Mouse (Mus musculus): ENCODE data around the gene Tarbp2. TPM values are rescaled to one million over a fixed set of nuclear protein-coding genes. Genes with fewer than 3 reads are reported as not detected.

Tarbp2 gene
- total RNA-seq, 2 experiments from 2014 or later, result 54.7 to 56.9 TPM

DNA sequence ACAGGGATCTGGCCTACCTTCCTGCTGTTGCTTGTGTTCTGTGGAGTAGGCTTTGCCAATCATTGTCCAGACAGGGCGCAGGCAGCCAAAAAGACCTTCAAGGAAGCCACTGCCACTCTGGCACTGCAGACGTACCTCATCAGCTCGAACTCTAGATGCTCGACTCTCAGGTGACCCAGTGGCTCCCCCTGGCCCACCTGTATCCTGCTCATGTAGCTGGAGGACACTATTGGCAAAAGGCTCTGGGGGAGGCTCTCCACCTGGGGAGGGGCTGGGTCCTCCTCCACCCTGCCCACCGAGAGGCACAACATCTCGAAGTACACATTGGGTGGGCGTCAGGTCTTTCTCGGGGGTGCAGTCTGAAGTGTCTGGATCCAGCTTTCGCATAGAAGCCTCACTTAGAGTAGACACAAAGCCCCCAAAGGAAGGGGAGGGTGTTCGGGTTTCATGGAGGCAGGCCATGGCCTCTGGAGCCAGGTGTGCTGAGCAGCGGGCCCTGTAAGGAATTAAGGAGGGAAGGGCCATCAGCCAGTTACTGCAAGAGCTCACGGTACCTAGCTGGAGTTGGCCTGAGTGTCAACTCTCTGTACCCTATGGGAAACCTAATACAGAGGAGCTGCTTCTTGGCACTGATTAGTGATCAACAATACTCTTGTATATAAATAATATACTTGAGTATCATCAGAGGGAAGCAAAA, 12.8 kb upstream of the Tarbp2 start:
- no peak for DNase-seq (ENCODE audit: low spot score in 2 of 2)

DNA sequence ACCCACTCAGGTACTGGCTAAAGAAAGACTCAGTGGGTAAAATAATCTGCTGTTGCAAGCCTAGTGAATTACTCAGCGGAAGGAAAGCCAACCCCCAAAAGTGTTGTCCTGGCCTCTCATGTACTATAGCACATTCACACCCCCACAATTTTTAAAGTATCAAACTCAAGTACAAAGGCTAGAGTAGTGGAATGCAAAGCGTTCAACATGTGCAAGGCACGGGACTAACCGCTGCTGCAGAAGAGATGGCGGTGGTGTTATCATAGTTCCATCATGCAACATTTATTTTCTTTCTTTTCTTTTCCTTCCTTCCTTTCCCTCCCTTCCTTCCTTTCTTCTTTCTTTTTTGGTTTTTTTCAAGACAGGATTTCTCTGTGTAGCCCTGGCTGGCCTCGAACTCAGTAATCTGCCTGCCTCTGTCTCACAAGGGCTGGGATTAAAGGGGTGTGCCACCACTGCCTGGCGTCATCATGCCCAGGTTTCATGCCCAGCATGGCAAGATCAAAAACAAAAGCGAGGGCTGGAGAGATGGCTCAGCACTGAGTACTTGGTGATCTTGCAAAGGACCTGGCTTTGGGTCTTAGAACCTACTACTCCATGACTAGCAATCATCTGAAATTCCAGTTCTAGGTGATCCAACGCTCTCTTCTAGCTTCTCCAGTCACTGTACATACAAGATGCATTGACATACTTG, 12.1 kb upstream of the Tarbp2 start:
- DNase-seq (ENCODE audit: low spot score in 2 of 2), result no peak

DNA sequence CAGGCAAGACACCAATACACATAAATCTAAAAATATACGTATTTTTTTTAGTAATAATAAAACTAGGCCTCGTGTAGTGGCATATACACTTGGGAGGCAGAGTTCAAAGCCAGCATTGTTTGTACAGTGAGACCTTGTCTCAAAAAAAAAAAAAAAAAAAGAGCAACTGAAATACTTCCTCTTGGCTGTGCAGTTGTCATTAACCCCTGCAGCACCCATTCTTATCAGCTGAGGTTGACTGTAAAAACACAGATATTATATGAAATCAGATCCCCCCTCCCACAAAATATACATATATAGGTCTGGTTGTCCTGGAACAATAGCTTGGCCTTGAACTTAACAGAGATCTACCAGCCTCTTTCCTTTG, 11.5 kb upstream of the Tarbp2 start:
- DNase-seq (ENCODE audit: low spot score in 2 of 2), result no peak

DNA sequence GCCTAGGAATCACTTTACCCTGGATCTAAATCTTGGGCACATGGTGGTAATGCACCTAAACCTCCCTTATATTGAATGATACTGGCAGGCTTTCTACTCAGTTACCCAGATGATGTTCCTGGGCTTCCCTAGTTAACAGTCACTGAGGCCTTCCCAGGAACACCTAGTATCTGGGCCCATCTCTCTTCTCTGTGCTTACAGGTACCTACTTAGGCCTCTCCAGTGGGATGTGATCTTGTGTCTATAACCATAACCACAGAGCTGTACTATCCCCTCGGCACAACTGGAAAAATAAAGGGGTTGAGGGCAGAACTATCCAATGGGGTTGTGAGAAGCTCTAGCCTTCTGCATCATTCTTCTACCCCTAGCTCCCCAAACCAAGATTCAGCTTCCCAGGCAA, 11.1 kb upstream of the Tarbp2 start:
- DNase-seq (ENCODE audit: low spot score in 2 of 2), result no peak

DNA sequence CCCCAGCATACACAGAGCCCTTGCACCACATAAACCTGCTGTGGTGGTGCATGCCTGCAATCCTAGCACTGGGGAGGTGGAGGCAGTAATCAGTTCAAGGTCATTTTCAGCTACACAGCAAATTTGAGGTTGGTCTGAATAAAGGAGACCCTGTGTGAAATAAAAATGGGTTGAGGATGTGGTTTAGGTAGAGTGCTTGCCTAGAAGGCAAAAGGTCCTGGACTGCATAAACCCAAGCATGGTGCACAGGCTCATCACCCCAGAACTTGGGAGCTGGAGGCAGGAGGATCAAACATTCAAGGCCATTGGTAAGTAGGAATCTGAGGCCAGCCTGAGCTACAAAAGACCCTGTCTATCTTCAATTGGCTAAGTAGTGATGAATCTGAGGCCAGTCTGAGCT, 10.4 kb upstream of the Tarbp2 start:
- no peak for DNase-seq (ENCODE audit: low spot score in 2 of 2)

DNA sequence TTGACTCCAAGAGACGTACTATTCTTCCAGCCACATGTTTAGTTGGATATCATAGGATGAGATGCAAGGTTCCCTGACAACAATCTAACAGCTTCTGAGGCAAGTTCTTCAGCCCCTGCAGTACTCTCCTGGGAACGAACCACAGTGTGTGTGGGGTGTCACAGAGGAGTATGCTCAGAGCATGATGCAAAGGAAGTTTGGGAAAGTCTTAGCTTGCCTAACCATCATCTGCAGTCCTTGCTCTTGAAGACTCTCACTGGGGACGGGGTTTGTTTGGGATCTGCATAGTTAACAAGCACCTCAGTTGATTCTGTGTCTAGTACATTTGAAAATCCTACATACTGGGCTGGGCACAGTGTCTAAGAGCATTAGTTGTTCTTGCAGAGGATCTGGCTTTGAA, 9.7 kb upstream of the Tarbp2 start:
- DNase-seq (ENCODE audit: low spot score in 2 of 2), result no peak

DNA sequence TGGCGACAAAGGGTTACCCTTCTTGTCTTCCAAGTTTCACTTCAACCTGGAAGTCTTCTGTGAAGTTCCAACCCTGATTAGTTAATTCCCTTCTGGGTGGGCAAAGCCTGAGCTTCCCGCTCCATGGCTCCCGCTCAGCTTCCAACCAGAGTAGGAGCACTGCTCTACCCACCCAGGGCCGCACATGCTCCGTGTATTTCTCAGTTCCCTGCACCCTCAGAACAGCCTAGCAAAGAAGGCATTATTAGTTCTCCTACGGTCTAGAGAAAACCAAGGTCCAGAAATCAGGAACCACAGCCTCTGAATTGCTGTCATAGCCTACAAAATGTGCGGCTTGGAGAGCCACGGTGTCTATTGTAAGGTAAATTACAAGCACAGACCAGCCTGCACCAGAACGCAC, 7.9 kb upstream of the Tarbp2 start:
- DNase-seq (ENCODE audit: low spot score in 2 of 2), result no peak

DNA sequence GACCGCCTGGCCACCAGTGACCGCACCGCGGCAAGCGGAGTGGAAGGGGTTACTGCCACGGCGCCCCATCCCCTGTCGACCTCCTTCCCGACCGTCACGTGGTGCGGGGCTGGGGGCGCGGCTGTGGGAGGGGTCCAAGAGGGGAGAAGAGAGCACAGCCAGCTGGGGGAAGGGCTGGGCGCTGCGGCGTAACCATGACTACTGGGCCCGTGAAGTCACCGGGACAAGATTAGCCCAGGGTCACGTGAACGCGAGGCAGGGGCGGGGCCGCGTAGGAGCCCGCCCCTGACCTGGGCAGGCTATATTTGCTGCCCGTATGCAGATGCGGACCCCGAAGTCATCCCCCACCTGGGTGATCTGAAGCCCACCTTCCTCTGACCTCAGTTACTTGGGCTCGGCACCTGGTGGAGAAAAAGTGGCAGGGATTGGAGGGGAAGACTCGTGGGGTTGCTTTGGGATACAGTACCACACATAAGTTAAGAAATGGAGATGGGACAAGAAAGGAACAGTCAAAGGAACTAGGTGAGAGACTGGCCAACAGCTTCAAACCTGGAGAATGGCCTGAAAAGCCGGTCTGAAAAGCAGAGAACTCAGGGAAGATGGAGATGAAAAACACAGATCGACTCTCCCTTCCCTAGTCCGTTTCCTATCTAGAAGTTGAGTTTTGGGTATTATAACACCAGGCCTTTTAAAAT, 7.3 kb upstream of the Tarbp2 start:
- peak; percentile 75 to 83 for DNase-seq (ENCODE audit: low spot score in 2 of 2)

DNA sequence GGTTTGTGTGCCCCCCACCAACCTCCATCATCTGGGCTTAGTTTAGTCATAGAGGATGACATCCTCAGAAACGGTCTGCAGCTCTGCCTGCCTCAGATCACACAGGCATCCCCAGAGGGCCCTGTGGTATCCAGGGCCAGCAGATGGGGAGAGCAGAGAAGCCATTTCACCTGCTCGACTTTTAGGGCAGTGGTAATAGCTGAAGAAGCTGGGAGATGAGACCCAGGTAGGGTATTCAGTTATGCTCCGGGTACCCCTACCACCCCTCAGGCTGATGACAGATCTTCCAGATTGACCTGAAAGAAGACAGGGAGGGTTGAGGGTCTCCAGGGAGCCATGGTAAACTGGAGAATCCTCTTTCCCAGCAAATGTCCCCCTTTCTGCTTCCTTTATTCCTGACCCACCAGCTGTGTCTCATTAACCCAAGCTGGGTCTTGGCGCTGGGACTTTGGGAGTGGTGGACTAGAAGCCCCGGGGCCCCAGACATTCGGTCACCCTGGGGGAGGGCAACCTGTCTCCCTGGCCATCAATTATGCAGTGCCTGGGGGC, 6.6 kb upstream of the Tarbp2 start:
- no peak for DNase-seq (ENCODE audit: low spot score in 2 of 2)

DNA sequence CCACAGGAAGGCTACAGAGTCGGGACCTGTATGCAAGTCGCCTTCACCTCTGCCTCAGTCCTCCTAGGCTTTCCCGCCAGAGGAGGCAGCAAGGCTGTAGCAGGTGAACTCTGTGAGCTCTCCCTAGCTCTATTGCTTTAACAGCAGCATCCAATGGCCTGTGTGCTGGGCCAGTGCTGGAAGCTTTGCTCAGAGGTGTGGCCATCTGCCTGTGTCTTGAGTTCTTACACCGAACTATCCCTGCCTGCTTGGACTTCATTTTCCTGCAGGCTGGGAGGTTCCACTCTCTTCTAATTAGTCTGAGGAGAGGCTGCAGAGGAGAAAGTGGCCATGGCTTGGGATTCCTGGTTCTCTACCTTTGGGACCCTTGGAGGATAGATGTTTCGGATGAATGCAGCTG, 6.0 kb upstream of the Tarbp2 start:
- no peak for DNase-seq (ENCODE audit: low spot score in 2 of 2)

DNA sequence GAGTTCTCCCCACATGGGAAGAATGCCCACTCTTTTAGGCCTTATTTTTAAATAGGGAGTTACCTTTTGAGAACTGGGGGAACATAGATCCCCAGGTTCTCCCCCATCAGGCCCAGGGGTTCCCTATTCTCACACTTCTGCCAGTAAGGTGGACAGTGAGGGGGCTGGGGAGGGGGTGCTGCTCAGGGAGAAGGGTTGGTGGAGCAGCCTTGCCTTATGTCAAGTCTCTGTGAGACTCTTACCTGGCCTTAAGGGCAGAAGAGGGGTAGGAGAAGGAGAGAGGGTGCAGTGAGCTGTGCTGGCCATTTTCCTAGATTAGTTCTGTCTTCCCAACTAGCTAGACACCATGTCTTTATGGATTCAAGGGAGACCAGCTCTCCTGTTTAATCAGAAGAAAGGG, 5.5 kb upstream of the Tarbp2 start:
- DNase-seq (ENCODE audit: low spot score in 2 of 2), result no peak

DNA sequence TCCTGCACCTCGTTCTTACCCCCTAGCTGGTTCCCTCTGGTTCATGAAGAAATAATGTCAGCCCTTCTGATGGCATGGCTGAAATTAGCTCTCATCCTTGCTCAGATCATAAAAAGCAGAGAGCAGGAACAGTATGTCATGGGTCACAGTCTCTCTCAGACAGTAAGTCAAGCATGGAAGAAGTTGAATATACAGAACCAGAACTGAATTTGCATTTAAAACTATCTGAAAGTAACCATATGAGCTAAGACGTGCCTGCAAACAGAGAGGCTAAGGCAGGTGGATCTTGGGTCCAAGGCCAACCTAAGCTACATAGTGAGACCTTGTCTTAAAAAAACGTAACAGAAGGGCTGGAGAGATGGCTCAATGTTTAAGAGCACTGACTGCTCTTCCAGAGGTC, 5.0 kb upstream of the Tarbp2 start:
- no peak for DNase-seq (ENCODE audit: low spot score in 2 of 2)

DNA sequence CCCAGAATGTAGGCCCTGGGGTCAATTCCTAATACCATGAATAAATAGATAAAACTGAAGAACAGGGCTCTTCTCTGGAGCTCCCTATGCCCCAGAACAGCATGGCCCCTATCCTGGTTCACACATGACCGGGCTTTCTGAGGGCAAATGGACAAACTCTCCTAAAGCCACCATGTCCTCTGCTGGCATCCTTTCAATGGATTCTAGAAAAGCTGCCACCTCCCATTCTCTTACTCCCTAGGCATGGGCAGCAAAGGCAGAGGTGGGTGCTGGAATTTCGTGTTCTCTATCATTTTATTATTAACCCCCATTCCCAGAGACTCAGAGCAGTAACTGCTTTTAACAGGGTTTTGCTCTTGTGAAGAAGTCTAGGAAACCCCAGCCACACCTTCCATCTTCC, 2.7 kb upstream of the Tarbp2 start:
- DNase-seq (ENCODE audit: low spot score in 2 of 2), result no peak

DNA sequence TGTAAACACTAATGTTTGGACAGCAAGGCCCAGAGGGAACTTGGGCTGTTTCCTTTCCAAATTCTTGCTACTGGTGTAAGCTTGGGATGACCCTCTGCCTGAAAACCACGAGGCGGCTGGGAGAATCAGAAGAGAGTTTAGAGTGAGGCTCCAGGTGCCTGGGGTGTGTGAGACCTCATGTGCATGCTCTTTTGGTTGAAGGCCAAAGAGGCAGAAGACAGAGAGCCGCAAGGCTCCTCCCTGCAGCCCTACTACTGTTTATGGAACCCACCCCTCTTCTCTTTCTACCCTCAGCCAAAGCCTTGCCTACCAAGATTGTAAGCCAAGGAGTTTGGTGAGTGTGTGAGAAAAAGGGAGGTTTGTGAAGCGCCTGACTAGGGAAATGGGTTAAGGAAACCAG, 2.2 kb upstream of the Tarbp2 start:
- no peak for DNase-seq (ENCODE audit: low spot score in 2 of 2)

DNA sequence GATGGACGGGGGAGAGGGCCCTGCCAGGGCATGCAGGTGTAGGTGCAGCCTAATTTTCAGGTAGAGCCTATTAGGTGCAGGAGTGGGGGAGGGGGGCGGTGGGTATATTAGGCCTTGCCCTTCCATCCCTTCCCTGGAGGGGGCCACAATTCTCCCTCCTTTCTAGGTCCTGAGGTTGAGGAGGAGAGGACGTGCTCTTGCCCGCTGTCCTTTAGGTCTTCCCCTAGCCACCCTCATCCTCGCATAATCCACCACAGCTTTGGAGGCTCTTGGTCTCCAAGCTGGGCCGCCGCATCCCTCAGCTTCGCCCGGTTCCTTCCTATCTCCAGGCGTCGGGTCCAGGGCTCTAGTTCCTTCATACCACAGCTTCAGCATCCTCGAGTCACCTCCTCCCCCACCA, 1.7 kb upstream of the Tarbp2 start:
- DNase-seq (ENCODE audit: low spot score in 2 of 2), result no peak

DNA sequence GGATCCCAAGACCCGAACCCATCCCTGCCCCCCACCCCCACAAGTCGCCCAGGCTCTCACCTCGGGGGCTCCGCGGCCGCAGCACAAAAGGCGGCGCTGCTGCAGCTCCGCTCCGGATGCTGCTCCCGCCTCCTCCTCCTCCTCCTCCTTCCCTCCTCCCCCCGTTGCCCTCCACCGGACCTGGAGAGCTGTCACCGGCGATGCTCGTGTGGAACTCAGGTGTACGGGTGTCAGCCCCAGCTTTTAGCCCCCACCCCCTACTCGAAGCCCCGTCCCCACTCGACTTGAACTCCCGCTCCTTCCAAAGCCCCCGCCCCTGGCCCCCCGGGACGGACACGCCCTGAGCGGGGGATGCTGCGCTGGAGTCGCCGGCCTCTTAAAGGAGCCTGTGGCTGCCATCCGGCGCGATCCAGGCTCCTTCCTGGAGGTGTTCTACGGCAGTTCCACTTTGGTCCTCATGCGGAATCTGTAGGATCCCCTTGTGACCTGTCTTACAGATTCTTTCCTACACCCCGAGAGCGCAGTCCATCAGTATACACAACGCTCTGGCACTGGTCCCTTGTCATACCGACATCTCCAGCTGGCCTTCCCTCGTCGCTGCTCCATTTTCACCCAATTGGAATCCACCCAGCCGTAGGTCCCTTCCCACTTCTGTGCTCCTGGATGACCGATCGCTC, 1.1 kb upstream of the Tarbp2 start, which contains the start of gene Map3k12:
Gene Map3k12 (minus strand): TSS at position 337 of the 677 bp plus-strand sequence.
- peak; percentile 63 to 77 for DNase-seq (ENCODE audit: low spot score in 2 of 2)

DNA sequence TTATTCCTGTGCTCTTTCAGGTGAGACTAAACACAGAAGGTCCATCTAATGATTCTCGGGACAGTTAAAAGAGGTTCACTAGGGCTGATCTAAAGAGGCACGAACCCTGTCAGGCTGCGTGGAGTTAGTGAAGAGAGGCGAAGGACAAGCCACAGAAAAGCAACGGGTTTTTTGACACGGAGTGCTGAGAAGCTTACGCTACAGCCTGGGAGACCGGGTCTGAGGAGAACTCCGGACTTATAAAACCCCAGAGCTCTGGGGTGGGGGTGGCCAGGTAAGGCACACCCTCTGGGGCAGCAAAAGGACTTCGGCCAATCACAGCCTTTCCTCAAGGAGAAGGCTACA, 389 bp upstream of the Tarbp2 start:
- DNase-seq (ENCODE audit: low spot score in 2 of 2), result no peak

DNA sequence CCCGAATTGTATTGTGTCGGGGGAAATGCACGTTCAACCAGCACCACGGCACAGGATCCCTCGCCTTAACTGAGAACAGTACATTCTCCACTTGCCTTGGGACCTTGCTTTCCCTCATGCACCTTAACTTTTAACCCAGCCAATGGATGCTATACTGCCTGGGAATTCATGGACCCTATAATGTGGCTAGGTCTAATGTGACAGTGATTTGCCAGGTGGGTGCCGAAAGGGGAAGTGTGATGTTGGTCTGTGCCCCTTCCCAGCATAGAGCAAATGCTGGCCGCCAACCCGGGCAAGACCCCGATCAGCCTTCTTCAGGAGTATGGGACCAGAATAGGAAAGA, 838 bp downstream of the Tarbp2 start:
- DNase-seq (ENCODE audit: low spot score in 2 of 2), result no peak

DNA sequence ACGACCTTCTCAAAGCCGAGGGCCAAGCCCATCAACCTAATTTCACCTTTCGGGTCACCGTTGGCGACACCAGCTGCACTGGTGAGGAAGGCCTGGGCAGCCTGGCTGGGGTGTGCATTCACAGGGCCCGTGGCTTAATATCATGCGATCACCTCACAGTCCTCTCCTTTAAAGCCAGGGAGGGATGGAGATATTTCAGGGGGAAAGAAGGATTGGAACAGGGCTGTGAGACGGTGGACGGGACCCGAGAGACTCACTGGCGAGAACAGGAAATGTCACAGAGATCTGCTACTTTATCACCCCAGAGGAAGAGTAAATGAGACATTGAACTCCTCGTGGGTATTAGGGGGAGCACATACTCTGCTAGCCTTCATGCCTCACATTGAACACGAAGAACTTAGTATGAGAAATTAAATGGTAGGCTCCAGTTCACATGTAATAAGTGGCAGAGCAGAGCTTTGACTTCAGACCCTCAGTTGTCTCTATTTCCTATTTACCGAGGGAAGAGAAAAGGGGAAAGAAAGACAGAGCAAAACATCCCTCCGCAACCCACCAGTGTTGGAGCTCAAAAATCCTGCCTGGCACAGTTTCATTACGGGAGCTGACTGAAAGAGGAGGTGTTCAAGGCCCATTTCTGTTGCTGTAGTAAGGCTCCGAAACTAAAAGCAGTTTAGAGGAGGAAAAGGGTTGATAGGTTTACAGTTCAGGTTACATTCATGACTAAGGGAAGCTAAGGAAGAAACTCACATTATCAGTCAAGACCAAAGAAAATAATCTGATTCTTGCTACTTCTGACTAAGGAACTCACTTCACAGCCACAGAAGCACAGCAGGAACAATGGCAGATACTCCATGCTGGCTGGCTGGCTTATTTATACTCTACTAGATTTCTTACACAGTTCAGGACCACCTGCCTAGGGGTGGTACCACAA, 1.5 kb downstream of the Tarbp2 start:
- no peak for DNase-seq (ENCODE audit: low spot score in 2 of 2)

DNA sequence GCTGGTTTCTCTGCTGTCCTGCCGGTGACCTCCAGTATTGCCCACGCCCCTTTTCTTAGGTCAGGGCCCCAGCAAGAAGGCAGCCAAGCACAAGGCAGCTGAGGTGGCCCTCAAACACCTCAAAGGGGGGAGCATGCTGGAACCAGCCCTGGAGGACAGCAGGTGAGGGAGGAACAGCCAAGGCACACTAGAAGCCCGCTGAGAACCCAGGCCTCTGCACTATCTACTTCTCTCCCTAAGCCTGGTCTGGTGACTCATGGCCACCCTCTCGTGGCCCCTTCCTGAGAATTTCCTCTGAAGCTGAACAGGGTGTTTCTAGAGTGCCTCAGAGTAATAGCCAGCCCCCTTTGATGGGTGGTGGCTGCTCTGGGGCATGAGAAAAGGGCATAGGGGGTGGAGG, 2.4 kb downstream of the Tarbp2 start:
- DNase-seq (ENCODE audit: low spot score in 2 of 2), result no peak

DNA sequence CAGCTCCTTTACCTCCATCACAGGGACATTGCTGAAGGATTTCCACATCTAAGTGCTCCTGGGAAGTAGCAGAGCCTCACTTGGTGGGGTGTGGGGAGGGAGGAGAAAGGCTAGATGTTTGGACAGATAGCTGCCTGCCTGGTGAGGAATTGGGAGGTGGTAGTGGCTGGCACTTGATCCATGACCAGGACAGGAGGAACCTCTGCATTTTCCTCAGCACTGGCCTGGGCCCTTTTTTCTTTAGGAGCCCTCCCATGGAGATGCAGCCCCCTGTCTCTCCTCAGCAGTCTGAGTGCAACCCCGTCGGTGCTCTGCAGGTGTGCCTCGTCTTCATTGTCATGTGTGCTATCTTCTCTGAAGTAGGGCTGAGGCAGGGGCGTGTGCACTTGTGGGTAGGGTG, 3.5 kb downstream of the Tarbp2 start:
- no peak for DNase-seq (ENCODE audit: low spot score in 2 of 2)

Data from gastrocnemius, postnatal 4 days (tissue).